Mouse (Mus musculus) embryo, embryonic 9.5 days (tissue): ENCODE results near the gene Sept12.

Experiments
- DNase-seq: peaks from one replicate; pipeline ENCODE4 v3.0.0-alpha.2; 2017; ENCODE audit errors: extremely low spot score

Gene Sept12

DNA sequence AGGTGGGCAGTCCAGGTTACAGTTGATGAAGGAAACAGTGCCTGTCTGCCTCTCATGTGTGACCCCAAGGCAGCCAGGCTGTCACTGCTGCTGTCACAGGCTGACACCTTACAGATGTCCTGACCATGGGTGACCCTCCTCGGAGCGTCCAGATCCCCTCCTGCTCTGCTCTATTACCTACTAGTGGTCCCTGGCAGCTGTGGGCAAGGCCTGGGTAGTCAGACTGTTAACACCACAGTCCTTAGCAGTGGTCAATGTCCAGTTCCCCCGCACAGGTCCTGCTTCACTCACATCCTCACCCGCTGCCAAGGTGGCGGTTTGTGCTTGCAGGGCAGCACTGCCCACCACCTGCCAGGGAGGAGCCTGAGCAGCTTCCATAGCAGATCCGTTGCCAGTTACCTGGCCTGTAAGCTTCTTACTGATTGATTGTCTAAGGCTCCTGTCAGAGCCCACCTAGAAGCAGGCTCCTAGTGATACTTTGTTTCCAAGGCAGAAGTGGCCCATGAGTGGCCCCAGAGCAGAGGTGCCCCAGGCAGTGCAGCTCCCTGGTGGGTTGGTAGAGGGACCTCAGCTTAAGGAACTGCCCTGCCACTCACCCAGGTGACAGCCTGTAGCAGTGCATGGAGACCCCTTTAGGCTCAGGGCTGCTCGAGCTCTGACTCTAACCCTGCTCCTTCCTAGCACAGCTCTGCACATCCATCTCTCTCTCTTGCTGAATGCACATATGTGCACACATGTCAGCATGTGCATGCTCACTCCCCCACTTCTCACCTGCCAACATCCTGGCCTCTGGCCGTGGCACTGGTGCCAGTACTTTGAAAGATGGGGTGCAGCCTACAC is 60.1 kb downstream of the Sept12 start:
- no peak for DNase-seq
